Mouse (Mus musculus) midbrain, embryonic 13.5 days (tissue): ENCODE data around the gene Ptpn6. TPM values are rescaled to one million over a fixed set of nuclear protein-coding genes. Genes with fewer than 3 reads are reported as not detected.
"Not testable (repeated sequence)": the region's sequence is repeated elsewhere in the genome, so short reads cannot be mapped to it uniquely, and the experiment has no call there.

Source experiments
- ATAC-seq: fragments of 200-750 bp; cut with Nextera tagmentation; 2 replicates; pipeline ENCODE4 v1.8.0; 2017; ENCODE audit warnings: mild to moderate bottlenecking, moderate TSS enrichment, moderate library complexity
- H3K27ac ChIP-seq: fragments of 300-500 bp; sonication (generic); 2 replicates; pipeline ENCODE4 v1.5.1; 2015; ENCODE audit warnings: inconsistent platforms, mild to moderate bottlenecking, moderate library complexity
- H3K27me3 ChIP-seq: fragments of 300-500 bp; sonication (generic); 2 replicates; pipeline ENCODE4 v1.6.1; 2015; ENCODE audit warnings: mild to moderate bottlenecking, inconsistent platforms
- H3K36me3 ChIP-seq: fragments of 300-500 bp; sonication (generic); 2 replicates; pipeline ENCODE4 v1.6.1; 2015; ENCODE audit warnings: mild to moderate bottlenecking, inconsistent platforms
- H3K4me1 ChIP-seq: fragments of 300-500 bp; sonication (generic); replicated peaks from 2 replicates; pipeline ENCODE4 v1.6.1; 2015; ENCODE audit warnings: inconsistent platforms
- H3K4me2 ChIP-seq: fragments of 300-500 bp; sonication (generic); replicated peaks from 2 replicates; pipeline ENCODE4 v1.6.1; 2015; ENCODE audit warnings: moderate library complexity, mild to moderate bottlenecking, inconsistent platforms
- H3K4me3 ChIP-seq: fragments of 300-500 bp; sonication (generic); replicated peaks from 2 replicates; pipeline ENCODE4 v1.5.1; 2015; ENCODE audit warnings: mild to moderate bottlenecking, inconsistent platforms
- H3K9ac ChIP-seq: fragments of 300-500 bp; sonication (generic); replicated peaks from 2 replicates; pipeline ENCODE4 v1.6.1; 2015; ENCODE audit warnings: mild to moderate bottlenecking, inconsistent platforms
- H3K9me3 ChIP-seq: fragments of 300-500 bp; sonication (generic); 2 replicates; pipeline ENCODE4 v1.6.1; 2016; ENCODE audit warnings: mild to moderate bottlenecking, inconsistent platforms
- WGBS: fragments of 180-500 bp; shearing (Covaris S2); methylation state at CpG from one replicate; pipeline ENCODE4 v1.1.7; 2015; 5-methylcytosine and 5-hydroxymethylcytosine counted together
- polyA plus RNA-seq: library from polyadenylated mRNA; unstranded; fragments of >200 nt; fragmentation: Nextera tagmentation; extraction: Ambion mirVana; gene quantifications from 2 replicates; pipeline ENCODE4 v1.2.1, GENCODE M21; 2015

Ptpn6 gene
- polyA plus RNA-seq, 1 experiment from 2014 or later = 3.4 TPM

GRCm38 (mm10) chr6:124688151-124688758 is 50.3 kb downstream of the Ptpn6 start:
- Histone ChIP-seq H3K4me3 (no peak overlapping the region), H3K27ac (no peak overlapping the region), H3K27me3 (no peaks in the 10 kb centered on the region), H3K36me3 (no peaks in the 10 kb centered on the region), H3K4me1 (no peaks in the 10 kb centered on the region), H3K9me3 (no peaks in the 10 kb centered on the region), H3K9ac (no peak overlapping the region), H3K4me2 (no peak overlapping the region)
- WGBS = 91% methylated on average over 8 of the region's 8 CpGs
- ATAC-seq = no peak

GRCm38 (mm10) chr6:124686644-124687043 is 51.9 kb downstream of the Ptpn6 start:
- H3K4me2 ChIP-seq, H3K27ac ChIP-seq, H3K9me3 ChIP-seq, H3K4me3 ChIP-seq, H3K4me1 ChIP-seq, H3K36me3 ChIP-seq, H3K9ac ChIP-seq, ATAC-seq, H3K27me3 ChIP-seq: not testable (repeated sequence)
- 82% methylated on average over 1 of the region's 1 CpGs for WGBS

GRCm38 (mm10) chr6:124685606-124686386 is 52.7 kb downstream of the Ptpn6 start:
- Histone ChIP-seq H3K4me2 (no peak overlapping the region), H3K36me3 (no peaks in the 10 kb centered on the region), H3K27me3 (no peaks in the 10 kb centered on the region), H3K4me1 (no peaks in the 10 kb centered on the region), H3K9me3 (no peaks in the 10 kb centered on the region), H3K4me3 (no peak overlapping the region), H3K9ac (no peak overlapping the region), H3K27ac (no peak overlapping the region)
- ATAC-seq = no peak
- WGBS = 90% methylated on average over 12 of the region's 12 CpGs

GRCm38 (mm10) chr6:124683591-124684417 is 54.7 kb downstream of the Ptpn6 start:
- Histone ChIP-seq H3K4me1 (no peaks in the 10 kb centered on the region), H3K4me3 (no peak overlapping the region), H3K27ac (no peak overlapping the region), H3K27me3 (no peaks in the 10 kb centered on the region), H3K9ac (no peak overlapping the region), H3K36me3 (no peaks in the 10 kb centered on the region), H3K9me3 (no peaks in the 10 kb centered on the region), H3K4me2 (no peak overlapping the region)
- no peak for ATAC-seq
- 90% methylated on average over 14 of the region's 14 CpGs for WGBS

GRCm38 (mm10) chr6:124682291-124682690 is 56.2 kb downstream of the Ptpn6 start:
- H3K36me3 ChIP-seq, ATAC-seq, H3K9ac ChIP-seq, H3K4me3 ChIP-seq, H3K27me3 ChIP-seq, H3K9me3 ChIP-seq, H3K4me1 ChIP-seq, H3K4me2 ChIP-seq, H3K27ac ChIP-seq: not testable (repeated sequence)
- 55% methylated on average over 6 of the region's 6 CpGs for WGBS

GRCm38 (mm10) chr6:124679486-124679885 is 59.0 kb downstream of the Ptpn6 start:
- no peak overlapping the region for H3K4me2 ChIP-seq
- H3K9ac ChIP-seq = no peak overlapping the region
- H3K4me3 ChIP-seq = no peak overlapping the region
- H3K27ac ChIP-seq = no peak overlapping the region
- 96% methylated on average over 3 of the region's 3 CpGs for WGBS
- no peaks in the 10 kb centered on the region for H3K9me3 ChIP-seq
- H3K4me1 ChIP-seq = no peaks in the 10 kb centered on the region
- H3K36me3 ChIP-seq = no peaks in the 10 kb centered on the region
- ATAC-seq = no peak
- H3K27me3 ChIP-seq = no peaks in the 10 kb centered on the region

- H3K9ac ChIP-seq = no peak overlapping the region
- no peak for ATAC-seq
- WGBS = 96% methylated on average over 7 of the region's 7 CpGs
- no peak overlapping the region for H3K4me3 ChIP-seq
- no peaks in the 10 kb centered on the region for H3K4me1 ChIP-seq
- H3K4me2 ChIP-seq = no peak overlapping the region
- H3K9me3 ChIP-seq = no peaks in the 10 kb centered on the region
- no peaks in the 10 kb centered on the region for H3K36me3 ChIP-seq
- H3K27me3 ChIP-seq = no peaks in the 10 kb centered on the region
- H3K27ac ChIP-seq = no peak overlapping the region
Measured at GRCm38 (mm10) chr6:124678769-124679168, 59.7 kb downstream of the Ptpn6 start.

- no peak for ATAC-seq
- WGBS = 90% methylated on average over 6 of the region's 6 CpGs
Measured at GRCm38 (mm10) chr6:124676171-124676570, 62.3 kb downstream of the Ptpn6 start.

GRCm38 (mm10) chr6:124674591-124674990 is 63.9 kb downstream of the Ptpn6 start:
- H3K9me3 ChIP-seq = no peaks in the 10 kb centered on the region
- no peaks in the 10 kb centered on the region for H3K4me1 ChIP-seq
- H3K36me3 ChIP-seq = no peaks in the 10 kb centered on the region
- no peak overlapping the region for H3K9ac ChIP-seq
- no peaks in the 10 kb centered on the region for H3K27me3 ChIP-seq
- H3K4me2 ChIP-seq = no peak overlapping the region
- H3K27ac ChIP-seq = no peak overlapping the region
- ATAC-seq = no peak
- WGBS = 96% methylated on average over 7 of the region's 7 CpGs
- H3K4me3 ChIP-seq = no peak overlapping the region

More at GRCm38 (mm10) chr6:124676171-124676570, 62.3 kb downstream of the Ptpn6 start:
- no peaks in the 10 kb centered on the region for H3K4me1 ChIP-seq
- H3K4me3 ChIP-seq = no peak overlapping the region
- H3K4me2 ChIP-seq = no peak overlapping the region
- no peak overlapping the region for H3K9ac ChIP-seq
- no peak overlapping the region for H3K27ac ChIP-seq
- H3K27me3 ChIP-seq = no peaks in the 10 kb centered on the region
- no peaks in the 10 kb centered on the region for H3K36me3 ChIP-seq
- no peaks in the 10 kb centered on the region for H3K9me3 ChIP-seq

- no peaks in the 10 kb centered on the region for H3K9me3 ChIP-seq
- no peak overlapping the region for H3K9ac ChIP-seq
- no peaks in the 10 kb centered on the region for H3K36me3 ChIP-seq
- H3K4me3 ChIP-seq = no peak overlapping the region
- ATAC-seq = no peak
- WGBS = 95% methylated on average over 9 of the region's 9 CpGs
- H3K27me3 ChIP-seq = no peaks in the 10 kb centered on the region
- no peaks in the 10 kb centered on the region for H3K4me1 ChIP-seq
- H3K4me2 ChIP-seq = no peak overlapping the region
- H3K27ac ChIP-seq = no peak overlapping the region
Measured at GRCm38 (mm10) chr6:124673619-124674018, 64.9 kb downstream of the Ptpn6 start.

- Histone ChIP-seq H3K27ac (no peak overlapping the region), H3K4me2 (no peak overlapping the region), H3K4me3 (no peak overlapping the region), H3K9ac (no peak overlapping the region), H3K36me3 (no peaks in the 10 kb centered on the region), H3K4me1 (no peaks in the 10 kb centered on the region), H3K27me3 (no peaks in the 10 kb centered on the region), H3K9me3 (no peaks in the 10 kb centered on the region)
- 73% methylated on average over 6 of the region's 6 CpGs for WGBS
- ATAC-seq = no peak
Measured at GRCm38 (mm10) chr6:124672100-124672499, 66.4 kb downstream of the Ptpn6 start.
